Mouse (Mus musculus) forebrain, postnatal 0 days (tissue): ENCODE measurements around the gene Cyp2f2. TPM values are rescaled to one million over a fixed set of nuclear protein-coding genes. Genes with fewer than 3 reads are reported as not detected.

Experiments
- ATAC-seq: fragments of 200-750 bp; cut with Nextera tagmentation; 2 replicates; pipeline ENCODE4 v1.8.0; 2017; ENCODE audit warnings: mild to moderate bottlenecking, moderate library complexity
- DNase-seq: peaks from one replicate; pipeline ENCODE4 v3.0.0-alpha.2; 2015
- H3K27ac ChIP-seq: fragments of 300-500 bp; sonication (generic); 2 replicates; pipeline ENCODE4 v1.5.1; 2014; ENCODE audit warnings: low read depth, mild to moderate bottlenecking, antibody characterized with exemption, low read length, moderate library complexity, mixed read lengths
- H3K27me3 ChIP-seq: fragments of 300-500 bp; sonication (generic); 2 replicates; pipeline ENCODE4 v1.6.1; 2014; ENCODE audit warnings: mild to moderate bottlenecking, low read length, mixed read lengths; ENCODE audit not compliant: insufficient read depth
- H3K36me3 ChIP-seq: fragments of 300-500 bp; sonication (generic); 2 replicates; pipeline ENCODE4 v1.6.1; 2014; ENCODE audit warnings: mild to moderate bottlenecking, moderate library complexity; ENCODE audit not compliant: insufficient read depth
- H3K4me1 ChIP-seq: fragments of 300-500 bp; sonication (generic); 2 replicates; pipeline ENCODE4 v1.6.1; 2014; ENCODE audit warnings: antibody characterized with exemption; ENCODE audit not compliant: insufficient read depth
- H3K4me2 ChIP-seq: fragments of 300-500 bp; sonication (generic); 2 replicates; pipeline ENCODE4 v1.6.1; 2014; ENCODE audit warnings: low read depth, mild to moderate bottlenecking, moderate library complexity
- H3K4me3 ChIP-seq: fragments of 300-500 bp; sonication (generic); 2 replicates; pipeline ENCODE4 v1.5.1; 2014; ENCODE audit warnings: low read depth, low read length, mixed read lengths
- H3K9ac ChIP-seq: fragments of 300-500 bp; sonication (generic); 2 replicates; pipeline ENCODE4 v1.6.1; 2014; ENCODE audit warnings: mild to moderate bottlenecking
- H3K9me3 ChIP-seq: fragments of 300-500 bp; sonication (generic); 2 replicates; pipeline ENCODE4 v1.6.1; 2016; ENCODE audit warnings: low read length
- CTCF ChIP-seq: sonication (generic); IDR thresholded peaks from 2 replicates; pipeline ENCODE4 v1.5.1; 2016; ENCODE audit warnings: antibody characterized with exemption, control low read depth, low read depth
- WGBS: fragments of 180-500 bp; shearing (Covaris S2); extraction: QIAGEN DNeasy Blood & Tissue Kit; methylation state at CpG from one replicate; pipeline ENCODE4 v1.1.7; 2014; 5-methylcytosine and 5-hydroxymethylcytosine counted together
- polyA plus RNA-seq: library from polyadenylated mRNA; unstranded; fragments of >200 nt; fragmentation: Nextera tagmentation; extraction: Ambion mirVana; gene quantifications from 2 replicates; pipeline ENCODE4 v1.2.1, GENCODE M21; 2015
- total RNA-seq: library from RNA; depleted of rRNA; stranded (reverse); fragments of >200 nt; gene quantifications from 2 replicates; pipeline ENCODE4 v1.2.3, GENCODE M21; 2014; rRNA removed

Cyp2f2 gene
- total RNA-seq (1.2 TPM in 1 of 2 replicates, not detected in the other), polyA plus RNA-seq (0.13 and 0.27 TPM in 2 replicates)

DNA sequence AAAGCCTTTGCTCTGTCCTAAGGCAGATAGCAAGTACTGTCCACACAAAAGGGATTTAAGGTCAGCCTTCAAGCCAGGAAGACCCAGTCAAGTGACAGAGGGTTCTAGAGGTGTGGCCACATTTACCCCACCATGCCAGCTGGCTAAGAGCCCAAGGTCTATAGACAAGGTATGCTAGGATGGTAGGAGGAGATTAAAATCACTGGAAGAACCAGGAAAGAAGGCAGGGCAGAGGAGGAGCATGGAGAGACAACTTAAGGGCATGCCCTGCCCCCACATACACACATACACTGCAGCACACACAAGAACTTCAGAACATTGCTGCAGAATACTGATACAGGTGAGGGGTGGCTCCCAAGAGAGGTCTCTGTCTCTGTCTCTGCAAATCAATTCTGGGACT lies at the start of gene Cyp2f2:
Cyp2f2 (plus strand) TSS at position 234 of the 400 bp plus-strand sequence.
- Histone ChIP-seq H3K4me2 (no peak within 1 kb of the TSS), H3K36me3 (no peaks in the 10 kb centered on the region), H3K9me3 (no peaks in the 10 kb centered on the region), H3K27ac (no peak within 1 kb of the TSS), H3K4me3 (no peak within 1 kb of the TSS), H3K27me3 (no peaks in the 10 kb centered on the region), H3K9ac (no peak within 1 kb of the TSS), H3K4me1 (no peaks in the 10 kb centered on the region)
- no peak for ATAC-seq
- no peak for TF ChIP-seq CTCF
- DNase-seq = no peak

GRCm38 (mm10) chr7:27078641-27079040 lies 41.1 kb upstream of the Cyp2f2 start:
- no peak for TF ChIP-seq CTCF
- no peaks in the 10 kb centered on the region for H3K27me3 ChIP-seq
- no peak overlapping the region for H3K27ac ChIP-seq
- DNase-seq (no peak), ATAC-seq (no peak)
- WGBS = 84% methylated on average over 1 of the region's 1 CpGs
- no peak overlapping the region for H3K4me3 ChIP-seq
- H3K36me3 ChIP-seq = no peaks in the 10 kb centered on the region
- H3K4me2 ChIP-seq = no peak overlapping the region
- no peak overlapping the region for H3K9ac ChIP-seq
- no peaks in the 10 kb centered on the region for H3K4me1 ChIP-seq
- H3K9me3 ChIP-seq = no peaks in the 10 kb centered on the region

DNA sequence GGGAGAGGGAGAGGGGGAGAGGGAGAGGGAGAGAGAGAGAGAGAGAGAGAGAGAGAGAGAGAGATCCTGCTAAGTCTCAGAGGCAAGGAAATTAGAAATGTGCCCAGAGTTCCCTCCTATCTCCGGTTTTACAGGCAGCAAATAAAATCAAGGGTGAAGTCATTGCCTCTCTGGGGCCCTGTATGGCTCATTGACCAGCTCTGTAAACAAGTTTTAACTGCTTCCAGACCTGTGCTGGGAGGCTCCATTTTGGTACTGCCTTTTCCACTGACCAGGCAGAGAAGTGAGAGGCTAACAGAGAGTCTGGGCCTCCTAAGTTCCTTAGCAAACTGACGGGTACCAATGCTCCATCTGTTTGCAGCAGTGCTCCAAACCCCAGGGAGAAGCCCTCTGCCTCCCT lies 38.1 kb upstream of the Cyp2f2 start:
- Histone ChIP-seq H3K27me3 (no peaks in the 10 kb centered on the region), H3K36me3 (no peaks in the 10 kb centered on the region), H3K9me3 (no peaks in the 10 kb centered on the region), H3K27ac (no peak overlapping the region), H3K4me2 (no peak overlapping the region), H3K4me1 (no peaks in the 10 kb centered on the region), H3K4me3 (no peak overlapping the region), H3K9ac (no peak overlapping the region)
- no peak for DNase-seq
- ATAC-seq = no peak
- 94% methylated on average over 2 of the region's 2 CpGs for WGBS
- no peak for TF ChIP-seq CTCF

- no peaks in the 10 kb centered on the region for H3K4me1 ChIP-seq
- H3K27ac ChIP-seq = no peak overlapping the region
- DNase-seq (no peak), ATAC-seq (no peak)
- H3K27me3 ChIP-seq = no peaks in the 10 kb centered on the region
- H3K9ac ChIP-seq = no peak overlapping the region
- no peak overlapping the region for H3K4me3 ChIP-seq
- H3K36me3 ChIP-seq = no peaks in the 10 kb centered on the region
- H3K9me3 ChIP-seq = no peaks in the 10 kb centered on the region
- WGBS = 86% methylated on average over 4 of the region's 4 CpGs
- no peak for TF ChIP-seq CTCF
- no peak overlapping the region for H3K4me2 ChIP-seq
Observed at GRCm38 (mm10) chr7:27091039-27091438, 28.7 kb upstream of the Cyp2f2 start.

GRCm38 (mm10) chr7:27092038-27092703 lies 27.5 kb upstream of the Cyp2f2 start:
- WGBS = 73% methylated on average over 7 of the region's 7 CpGs
- ATAC-seq = no peak
- no peak overlapping the region for H3K4me3 ChIP-seq

GRCm38 (mm10) chr7:27092882-27093281 lies 26.8 kb upstream of the Cyp2f2 start:
- Histone ChIP-seq H3K36me3 (no peaks in the 10 kb centered on the region), H3K4me3 (no peak overlapping the region), H3K4me2 (no peak overlapping the region), H3K9me3 (no peaks in the 10 kb centered on the region), H3K4me1 (no peaks in the 10 kb centered on the region), H3K27me3 (no peaks in the 10 kb centered on the region), H3K9ac (no peak overlapping the region), H3K27ac (no peak overlapping the region)
- WGBS = 85% methylated on average over 1 of the region's 1 CpGs
- ATAC-seq (no peak), DNase-seq (no peak)
- no peak for TF ChIP-seq CTCF

More at GRCm38 (mm10) chr7:27092038-27092703, 27.5 kb upstream of the Cyp2f2 start:
- no peaks in the 10 kb centered on the region for H3K27me3 ChIP-seq
- no peak for DNase-seq
- H3K4me2 ChIP-seq = no peak overlapping the region
- H3K4me1 ChIP-seq = no peaks in the 10 kb centered on the region
- no peaks in the 10 kb centered on the region for H3K9me3 ChIP-seq
- H3K27ac ChIP-seq = no peak overlapping the region
- TF ChIP-seq CTCF = no peak
- no peak overlapping the region for H3K9ac ChIP-seq
- H3K36me3 ChIP-seq = no peaks in the 10 kb centered on the region

GRCm38 (mm10) chr7:27104882-27105281 lies 14.8 kb upstream of the Cyp2f2 start:
- H3K4me1 ChIP-seq = no peaks in the 10 kb centered on the region
- no peak overlapping the region for H3K4me3 ChIP-seq
- TF ChIP-seq CTCF = no peak
- no peak for ATAC-seq
- H3K27ac ChIP-seq = no peak overlapping the region
- no peaks in the 10 kb centered on the region for H3K27me3 ChIP-seq
- no peak overlapping the region for H3K9ac ChIP-seq
- no peaks in the 10 kb centered on the region for H3K36me3 ChIP-seq
- 0 out of 2 replicates have a peak, but pooled peaks cover 5% of the 10 kb centered on the region for H3K9me3 ChIP-seq
- no peak overlapping the region for H3K4me2 ChIP-seq
- WGBS = 73% methylated on average over 5 of the region's 5 CpGs
- no peak for DNase-seq
